Mouse (Mus musculus): ENCODE data around the gene Kdm1b. TPM values are rescaled to one million over a fixed set of nuclear protein-coding genes. Genes with fewer than 3 reads are reported as not detected.

Kdm1b gene
- 8.6 and 9.7 TPM in 2 replicates for polyA plus RNA-seq (2015; fragmentation: Nextera tagmentation; extraction: Ambion mirVana)

GRCm38 (mm10) chr13:47043030-47043680 lies at the start of gene Kdm1b:
TSS of gene Kdm1b (plus strand) at chr13:47043499.

GRCm38 (mm10) chr13:47014334-47015194 lies 28.7 kb upstream of the Kdm1b start, which contains the start of gene Nhlrc1:
TSS of gene Nhlrc1 (minus strand) at chr13:47014850.

GRCm38 (mm10) chr13:47044617-47044947 lies 1.3 kb downstream of the Kdm1b start, which contains the start of gene Tpmt:
TSS of gene Tpmt (minus strand) at chr13:47044737.

GRCm38 (mm10) chr13:47105711-47106579 lies 62.6 kb downstream of the Kdm1b start, which contains the start of gene Dek:
TSS of gene Dek (minus strand) at chr13:47106201.

DNA sequence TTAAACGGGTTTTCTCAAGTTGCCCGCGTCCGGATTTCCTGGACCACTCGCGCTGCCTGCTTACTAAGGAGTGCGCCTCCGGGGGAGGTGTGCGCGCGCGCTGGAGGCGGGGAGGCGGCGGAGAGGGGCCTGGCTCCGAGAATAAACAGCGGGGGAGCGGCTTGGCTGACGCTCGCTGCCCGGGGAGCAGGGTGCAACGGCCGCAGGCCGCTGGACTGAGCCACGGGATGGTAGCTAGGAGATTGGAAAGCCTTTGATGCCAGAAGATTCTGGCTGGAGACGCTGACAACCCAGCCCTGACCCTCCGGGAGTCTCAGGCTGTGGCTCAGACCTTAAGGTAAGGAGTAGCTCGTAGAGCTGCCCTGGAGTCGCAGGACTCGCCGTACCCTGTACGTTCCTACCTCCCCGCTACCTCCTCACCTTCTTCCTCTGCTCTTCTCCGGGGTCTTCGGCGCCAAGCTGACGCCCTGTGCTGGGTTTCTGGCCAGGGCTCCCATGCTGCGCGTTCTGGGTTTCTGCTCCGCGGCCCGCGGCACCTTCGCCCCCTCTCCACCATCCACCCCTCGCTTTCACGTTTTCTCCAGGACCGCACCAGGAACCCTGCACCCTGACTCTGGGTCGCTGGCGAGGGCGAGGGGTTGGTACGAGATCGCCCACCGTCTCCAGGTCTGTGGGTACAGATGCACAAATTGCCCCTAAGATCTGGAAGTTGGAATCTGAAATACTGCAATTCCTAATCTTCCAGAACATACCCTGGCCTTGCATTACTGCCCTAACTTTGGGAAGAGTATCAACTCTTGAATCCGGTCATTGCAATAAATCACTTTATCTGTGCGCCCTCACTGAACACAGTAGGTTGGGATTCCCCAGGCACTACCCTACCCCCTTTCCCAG lies 79.5 kb downstream of the Kdm1b start, which contains the start of gene Rnf144b:
Rnf144b (plus strand) TSS at position 120 of the 894 bp plus-strand sequence.

Other genes with a start within 250 kb of the Kdm1b start
- 13.3 and 15.7 TPM in 2 replicates for gene Kif13a, start 113.6 kb upstream of the Kdm1b start, polyA plus RNA-seq (2015; fragmentation: Nextera tagmentation; extraction: Ambion mirVana)
- gene Nhlrc1, start 28.6 kb upstream of the Kdm1b start, polyA plus RNA-seq (2015; fragmentation: Nextera tagmentation; extraction: Ambion mirVana), result 15.5 and 16.4 TPM in 2 replicates
- 18.2 and 19.0 TPM in 2 replicates for gene Tpmt, start 1.2 kb downstream of the Kdm1b start, polyA plus RNA-seq (2015; fragmentation: Nextera tagmentation; extraction: Ambion mirVana)
- gene Dek, start 62.7 kb downstream of the Kdm1b start, polyA plus RNA-seq (2015; fragmentation: Nextera tagmentation; extraction: Ambion mirVana), result 114 and 125 TPM in 2 replicates
- gene Rnf144b, start 79.2 kb downstream of the Kdm1b start, polyA plus RNA-seq (2015; fragmentation: Nextera tagmentation; extraction: Ambion mirVana), result 1.9 and 2.1 TPM in 2 replicates

All from neural tube, postnatal 0 days (tissue).